Mouse (Mus musculus) thymus, postnatal 36 days (tissue): Measurements from ENCODE around the gene Wnk2.

ENCODE experiments used
- DNase-seq, 2 experiments: peaks; one replicate each; pipeline ENCODE4 v3.0.0; 2022; ENCODE audit warnings: mixed read lengths in 2 of 2

The Wnk2 gene

GRCm38 (mm10) chr13:49175509-49175908 lies 27.7 kb upstream of the Wnk2 start:
- no peak for DNase-seq

DNA sequence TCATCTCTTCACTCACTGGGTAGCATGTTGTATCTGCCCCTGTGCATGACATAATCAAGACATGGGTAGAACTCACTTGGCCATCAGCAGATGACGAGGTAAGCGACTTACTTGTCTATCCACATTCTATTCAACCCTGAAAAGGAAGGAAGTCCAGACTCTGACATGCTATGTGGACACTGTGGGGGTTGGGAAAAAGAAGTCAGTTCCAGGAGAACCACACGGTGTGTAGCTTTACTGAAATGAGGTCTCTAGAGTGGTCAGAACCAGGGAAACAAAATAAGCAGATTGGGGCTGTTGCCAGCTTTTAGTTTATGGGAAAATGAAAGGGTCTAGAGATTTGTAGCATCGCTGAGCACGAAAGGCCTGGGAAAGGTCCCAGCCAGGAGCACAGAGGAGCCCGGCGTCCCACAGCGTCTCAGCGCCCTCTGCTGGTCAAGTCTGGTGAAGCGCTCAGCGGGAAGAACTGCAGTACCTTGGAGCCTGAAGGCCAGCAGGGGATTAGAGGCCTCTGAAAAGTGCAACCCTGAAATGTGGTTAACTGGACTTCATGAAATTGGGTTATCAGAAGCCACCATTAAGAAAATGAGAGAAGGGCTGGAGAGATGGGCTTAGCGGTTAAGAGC lies 25.3 kb upstream of the Wnk2 start:
- DNase-seq = peak; percentile 73 to 78

GRCm38 (mm10) chr13:49172335-49172734 lies 24.5 kb upstream of the Wnk2 start:
- DNase-seq = no peak

- no peak for DNase-seq
These were observed 23.9 kb upstream of the Wnk2 start for GRCm38 (mm10) chr13:49171729-49172128.

DNA sequence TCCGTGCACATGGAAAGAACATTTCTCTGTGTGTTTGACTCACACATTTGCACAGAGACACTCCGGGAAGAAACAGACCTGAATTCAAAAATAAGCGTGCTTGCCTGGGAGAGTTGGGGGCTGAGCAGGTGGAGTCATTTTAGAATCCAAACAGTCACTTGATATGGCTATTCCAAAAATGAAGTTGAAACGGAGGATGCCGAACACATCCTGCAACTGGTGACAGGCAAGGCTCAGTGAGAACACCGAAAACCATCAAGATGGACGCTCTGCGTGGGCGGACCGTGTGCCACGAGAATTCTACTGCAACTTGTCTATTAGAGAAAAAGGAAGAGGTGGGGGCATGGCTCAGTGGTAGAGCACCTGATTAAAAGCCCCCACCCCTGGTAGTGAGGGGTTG lies 22.8 kb upstream of the Wnk2 start:
- no peak for DNase-seq

- peak; percentile 69 to 76 for DNase-seq
These were observed 21.8 kb upstream of the Wnk2 start for GRCm38 (mm10) chr13:49169448-49170207.

DNA sequence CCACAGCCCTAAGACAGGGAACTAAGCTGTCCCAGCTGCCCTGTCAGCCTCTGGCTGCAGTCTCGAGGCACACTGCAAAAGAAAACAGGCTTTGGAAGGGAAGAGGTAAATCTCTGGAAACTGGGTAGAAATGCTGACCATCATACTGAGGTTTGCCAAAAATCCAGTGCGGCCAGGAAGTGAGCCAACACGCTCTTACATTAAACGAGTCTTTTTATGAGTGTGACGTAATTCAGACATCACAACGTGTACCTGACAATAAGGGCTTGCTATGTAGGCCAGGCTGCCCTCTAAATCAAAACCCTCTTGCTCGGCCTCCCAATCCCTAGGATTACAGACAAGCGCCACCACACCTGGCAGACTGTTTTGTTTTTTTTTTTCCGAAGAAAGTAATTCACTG lies 19.3 kb upstream of the Wnk2 start:
- DNase-seq = no peak

DNA sequence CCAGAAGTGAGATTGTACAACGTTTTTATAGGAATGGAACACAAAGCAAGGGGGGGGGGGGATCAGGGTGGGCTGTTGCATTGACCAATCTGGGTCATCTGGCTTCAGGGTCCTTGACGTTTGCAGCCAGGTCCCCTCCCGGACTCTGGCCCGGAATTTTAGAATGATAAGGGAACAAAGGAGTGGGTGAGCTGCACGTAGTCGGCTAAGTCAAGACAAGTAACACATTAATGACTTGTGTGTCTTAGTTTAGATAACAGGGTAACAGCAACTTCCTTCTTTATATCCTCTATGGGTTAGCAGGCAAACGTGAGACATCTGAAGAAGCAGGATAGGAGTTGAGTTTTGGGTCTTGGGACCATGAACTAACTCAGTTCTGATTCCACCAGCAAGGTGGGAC lies 15.8 kb upstream of the Wnk2 start:
- DNase-seq = no peak

DNA sequence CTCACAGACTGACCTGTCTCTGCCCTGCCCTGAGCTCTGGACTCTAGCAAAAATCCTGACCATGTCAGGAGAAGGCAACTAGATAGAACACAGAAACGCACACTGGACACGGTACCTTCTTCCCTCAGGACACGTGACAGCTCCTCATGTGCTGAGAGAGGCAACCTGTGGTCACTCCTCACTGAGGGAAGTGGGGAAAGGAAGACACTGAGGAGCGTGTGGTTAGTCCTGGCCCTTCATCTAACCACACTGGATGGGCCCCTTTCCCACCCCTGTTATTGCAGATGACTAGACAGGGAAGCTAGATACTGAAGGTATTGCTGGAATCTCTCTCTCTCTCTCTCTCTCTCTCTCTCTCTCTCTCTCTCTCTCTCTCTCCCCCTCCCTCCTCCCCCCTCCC lies 14.9 kb upstream of the Wnk2 start:
- no peak for DNase-seq

- DNase-seq = no peak
These were observed 13.4 kb upstream of the Wnk2 start for GRCm38 (mm10) chr13:49161236-49161635.

- no peak for DNase-seq
These were observed 10.4 kb upstream of the Wnk2 start for GRCm38 (mm10) chr13:49158040-49158713.

DNA sequence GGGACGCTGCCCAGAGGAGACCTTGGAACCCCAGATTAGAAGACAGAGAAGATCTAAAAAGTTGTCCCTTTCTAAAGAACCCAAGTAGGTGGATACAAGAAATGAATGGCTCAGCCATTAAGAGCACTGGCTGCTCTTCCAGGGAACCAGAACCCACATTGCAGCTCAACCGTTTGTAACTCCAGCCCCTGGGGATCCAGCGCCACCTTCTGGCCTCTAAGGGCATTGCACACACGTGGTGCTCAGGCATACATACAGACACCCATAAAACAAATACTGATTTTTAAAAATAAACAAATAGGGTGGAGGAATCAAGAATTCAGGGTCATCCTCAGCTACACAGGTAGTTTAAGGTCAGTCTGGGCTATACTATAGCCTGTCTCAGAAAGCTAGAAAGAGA lies 8.8 kb upstream of the Wnk2 start:
- no peak for DNase-seq

DNA sequence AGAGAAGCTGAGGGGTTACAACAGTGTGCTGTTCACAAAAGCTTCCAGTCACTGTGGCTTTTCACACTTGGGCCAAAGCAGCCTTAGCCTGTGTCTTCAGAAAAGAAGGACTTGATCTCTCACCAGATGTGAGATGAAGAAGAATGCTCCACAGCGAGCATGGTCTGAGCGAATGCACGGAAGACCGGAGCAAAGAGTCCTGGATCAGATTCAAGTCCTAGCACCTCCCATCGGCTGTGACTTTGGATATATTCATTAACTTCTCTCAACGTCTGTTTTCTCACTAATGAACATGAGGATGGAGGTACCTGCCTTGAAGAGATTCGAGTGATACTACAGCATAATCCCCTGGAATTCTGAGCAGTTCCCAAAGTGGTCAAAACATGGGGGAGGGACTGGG lies 6.8 kb upstream of the Wnk2 start:
- no peak for DNase-seq

DNA sequence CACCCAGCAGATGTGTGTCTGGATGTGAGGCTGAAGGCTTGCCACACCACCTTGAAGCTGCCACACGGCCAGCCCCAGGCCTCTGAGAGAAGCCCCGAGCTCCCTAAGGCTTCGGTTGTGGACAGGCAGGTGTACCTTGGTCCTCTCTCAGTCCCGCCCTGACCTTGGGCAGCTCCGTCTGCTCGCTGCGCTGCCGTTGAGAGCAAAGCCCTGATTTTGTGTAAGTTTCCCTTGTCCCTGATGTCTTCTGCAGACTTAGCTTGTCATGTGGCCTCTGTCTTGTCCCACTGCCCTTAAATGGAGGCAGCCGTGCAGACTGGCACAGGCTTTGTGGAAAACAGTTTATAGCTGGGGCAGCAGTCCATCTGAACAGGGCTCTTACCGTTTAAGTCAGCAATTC lies 6.2 kb upstream of the Wnk2 start:
- no peak for DNase-seq

GRCm38 (mm10) chr13:49148687-49149086 lies 873 bp upstream of the Wnk2 start:
- DNase-seq = no peak

DNA sequence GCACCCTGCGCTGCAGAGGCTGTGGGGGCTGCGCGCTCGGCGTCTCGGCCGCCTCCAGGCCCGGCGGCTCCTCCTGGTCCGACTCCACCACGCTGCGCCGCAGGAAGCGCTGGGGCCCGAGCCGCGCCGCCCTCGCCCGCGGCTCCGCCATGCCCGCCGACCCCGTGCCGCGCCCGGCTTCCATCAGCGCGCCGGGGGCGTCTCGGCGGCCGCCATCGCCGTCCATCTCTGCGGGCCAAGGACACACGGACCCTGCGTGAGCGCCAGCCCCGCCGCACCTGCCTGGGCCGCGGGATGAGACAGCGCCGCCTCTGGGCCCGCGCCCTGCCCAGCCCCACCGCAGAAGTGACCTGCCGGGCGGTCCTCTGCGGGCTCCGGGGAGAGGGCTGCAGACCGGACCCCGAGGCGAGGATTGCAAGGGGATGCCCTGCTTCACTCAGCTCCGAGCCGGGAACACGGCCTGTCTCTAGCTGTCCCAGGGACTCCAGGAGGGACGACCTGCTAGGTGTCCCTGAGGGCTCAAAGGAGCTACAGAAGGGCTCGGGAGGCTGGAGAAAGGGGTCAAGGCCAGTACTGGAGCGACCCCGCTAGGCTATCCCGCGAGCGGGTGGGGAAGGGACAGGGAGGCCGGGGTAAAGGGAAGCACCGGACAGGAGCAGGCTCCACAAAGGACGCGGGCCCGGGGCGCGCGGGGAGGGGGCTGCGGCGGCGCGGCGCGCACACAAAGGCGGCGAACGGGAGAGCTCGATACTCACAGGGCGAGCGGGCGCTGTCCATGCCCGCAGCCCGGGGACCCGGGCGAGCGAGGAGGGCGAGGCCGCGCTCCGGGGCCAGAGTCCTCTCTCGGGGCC lies 582 bp downstream of the Wnk2 start:
- peak; percentile 23 to 36 for DNase-seq

DNA sequence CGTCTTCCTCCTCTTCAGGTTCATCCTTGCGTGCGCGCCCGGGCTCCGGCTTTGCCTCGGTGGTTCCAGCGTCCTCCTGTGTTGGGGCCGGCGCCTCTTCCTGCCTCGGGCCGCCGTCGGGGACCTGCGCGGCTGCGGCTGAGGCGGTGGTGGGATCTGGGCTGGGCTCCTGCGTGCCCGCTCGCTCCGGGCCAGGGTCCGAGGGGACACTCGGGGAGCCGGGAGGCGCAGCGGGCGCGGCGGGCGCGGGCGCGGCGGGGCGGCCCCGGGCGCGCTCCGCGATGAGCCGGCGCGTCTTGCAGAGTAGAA lies 1.2 kb downstream of the Wnk2 start:
- peak in 1 of 2 experiments; percentile 14 for DNase-seq

GRCm38 (mm10) chr13:49146040-49146697 lies 1.6 kb downstream of the Wnk2 start:
- DNase-seq = no peak

DNA sequence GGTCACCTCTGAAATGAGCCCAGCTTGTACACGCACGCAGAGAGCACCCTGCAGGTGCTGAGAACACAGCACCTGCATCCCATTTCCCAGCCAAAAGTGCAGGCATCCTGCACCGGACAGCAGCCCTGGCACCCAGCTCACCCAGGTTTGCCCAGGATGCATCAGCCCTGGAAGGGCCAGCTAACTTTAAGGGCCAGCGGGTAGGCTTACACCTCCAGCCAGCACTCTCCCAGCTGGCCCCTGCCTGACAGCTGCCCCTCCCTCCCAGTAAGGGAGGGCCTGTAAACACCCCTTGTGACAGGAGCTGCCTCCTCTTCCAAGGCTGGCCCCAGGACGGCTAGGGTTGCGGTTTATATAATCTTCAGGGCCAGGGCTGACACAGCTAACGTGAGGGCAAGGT lies 2.4 kb downstream of the Wnk2 start:
- DNase-seq = no peak

DNA sequence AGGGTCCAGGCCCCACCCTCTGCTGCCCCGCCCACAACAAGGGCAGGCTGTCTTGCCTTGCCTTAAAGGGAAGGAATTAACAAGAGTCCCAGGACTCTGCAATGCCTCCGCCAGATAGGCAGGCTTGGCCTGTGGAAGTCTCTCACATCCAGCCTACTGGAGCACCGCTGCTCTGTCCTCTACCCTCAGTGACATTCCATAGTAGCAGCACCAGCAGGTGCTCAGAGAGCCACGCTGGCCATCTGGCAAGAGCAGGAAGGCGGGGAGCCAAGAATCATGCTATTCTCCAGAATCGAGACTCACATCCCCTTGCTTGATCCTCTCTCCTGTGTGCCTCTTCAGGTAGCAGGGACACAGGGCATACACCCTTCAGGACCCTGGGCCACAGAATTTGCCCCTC lies 3.4 kb downstream of the Wnk2 start:
- DNase-seq = no peak

DNA sequence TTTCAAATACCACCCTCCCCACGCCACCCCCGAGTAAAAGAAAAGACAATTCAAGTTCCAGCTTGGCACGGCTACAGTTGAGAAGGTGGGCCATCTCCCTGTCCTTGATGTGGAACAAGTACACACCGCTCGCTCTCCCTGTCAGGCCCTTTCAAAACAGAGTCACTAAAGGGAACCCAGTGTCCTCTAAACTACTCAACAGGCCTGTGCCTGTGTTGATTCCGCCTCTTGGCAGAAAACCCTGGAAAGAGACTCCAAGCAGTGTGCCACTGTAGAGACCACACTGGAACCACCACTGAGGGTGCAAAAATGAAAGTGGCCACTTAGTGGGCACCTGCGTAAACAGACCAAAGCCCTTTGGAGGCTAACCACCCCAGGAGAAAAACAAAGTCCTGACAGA lies 4.5 kb downstream of the Wnk2 start:
- DNase-seq = no peak

DNA sequence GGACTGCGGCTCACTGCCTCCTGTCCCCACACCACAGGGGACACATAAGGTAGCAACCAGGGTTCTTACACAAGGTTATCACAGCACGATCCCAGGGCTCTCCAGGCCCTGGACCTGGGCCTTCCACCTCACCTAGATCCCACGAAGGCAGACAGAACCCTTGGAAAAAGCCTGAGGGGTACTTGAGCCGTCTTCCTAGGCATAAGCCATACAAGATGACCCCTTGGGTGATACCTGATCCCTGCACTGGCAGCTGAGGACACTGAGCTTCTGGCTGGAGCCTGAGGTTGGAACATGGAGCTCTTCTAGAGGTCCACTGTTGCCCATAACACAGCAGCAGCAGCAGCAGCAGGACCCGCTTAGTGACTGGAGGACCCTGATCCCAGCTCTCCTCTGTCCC lies 5.4 kb downstream of the Wnk2 start:
- no peak for DNase-seq

DNA sequence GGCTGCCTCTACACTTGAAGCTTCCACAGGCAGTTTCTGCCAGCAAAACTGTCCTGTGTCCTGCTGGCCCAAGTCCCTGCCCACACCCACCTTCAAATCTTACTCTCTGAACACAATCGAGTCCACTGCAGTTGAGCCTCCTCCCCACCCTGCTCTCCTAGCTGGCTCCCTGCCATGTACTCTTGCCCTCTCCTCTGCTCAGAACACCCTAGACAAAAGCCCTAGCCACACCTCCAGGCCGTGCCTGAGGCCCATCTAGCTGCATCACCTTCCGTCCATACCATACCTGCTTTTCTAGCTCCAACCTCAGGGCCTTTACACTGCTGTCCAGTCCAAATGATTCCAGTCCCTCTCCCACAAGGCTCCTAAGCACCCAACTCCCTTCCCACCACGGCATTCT lies 7.2 kb downstream of the Wnk2 start:
- no peak for DNase-seq
